Mouse (Mus musculus) C2C12 (cell line): ENCODE data around the gene Xylb.

Experiments
- CEBPB ChIP-seq: IDR thresholded peaks from one replicate; pipeline ENCODE4 v1.6.1; 2011; ENCODE audit warnings: low read depth, mild to moderate bottlenecking, control low read depth, moderate library complexity
- CTCF ChIP-seq: IDR thresholded peaks from one replicate; pipeline ENCODE4 v1.5.1; 2011; ENCODE audit not compliant: control insufficient read depth, insufficient read depth, insufficient read length
- USF1 ChIP-seq: IDR thresholded peaks from one replicate; pipeline ENCODE4 v1.6.1; 2011; ENCODE audit warnings: low read depth, mild to moderate bottlenecking, control low read depth, moderate library complexity

GRCm38 (mm10) chr9:119426483-119426882 lies 69.3 kb downstream of the Xylb start:
- TF ChIP-seq CTCF (no peak), USF1 (no peak), CEBPB (no peak)
